Mouse (Mus musculus) megakaryocyte, embryonic 14.5 days (primary cell): ENCODE results near the gene Mc1r.

ENCODE experiments used
- FLI1 ChIP-seq: IDR thresholded peaks from 2 replicates; pipeline ENCODE4 v1.6.1; 2012; ENCODE audit warnings: low read length, inconsistent platforms, mixed read lengths
- GATA1 ChIP-seq: IDR thresholded peaks from 3 replicates; pipeline ENCODE4 v1.6.1; 2012; ENCODE audit warnings: mixed read lengths, low read length, inconsistent platforms, borderline replicate concordance

- TF ChIP-seq FLI1 (no peak), GATA1 (no peak)
Measured at GRCm38 (mm10) chr8:123426511-123427509, 19.9 kb downstream of the Mc1r start.
